Mouse (Mus musculus) MN1 (cell line): ENCODE data around the gene Gm44805.
"Not testable (repeated sequence)": the region's sequence is repeated elsewhere in the genome, so short reads cannot be mapped to it uniquely, and the experiment has no call there.

Experiments used
- DNase-seq: peaks from one replicate; pipeline ENCODE4 v3.0.0-alpha.2; 2016; ENCODE audit warnings: low spot score

Gm44805 gene

DNA sequence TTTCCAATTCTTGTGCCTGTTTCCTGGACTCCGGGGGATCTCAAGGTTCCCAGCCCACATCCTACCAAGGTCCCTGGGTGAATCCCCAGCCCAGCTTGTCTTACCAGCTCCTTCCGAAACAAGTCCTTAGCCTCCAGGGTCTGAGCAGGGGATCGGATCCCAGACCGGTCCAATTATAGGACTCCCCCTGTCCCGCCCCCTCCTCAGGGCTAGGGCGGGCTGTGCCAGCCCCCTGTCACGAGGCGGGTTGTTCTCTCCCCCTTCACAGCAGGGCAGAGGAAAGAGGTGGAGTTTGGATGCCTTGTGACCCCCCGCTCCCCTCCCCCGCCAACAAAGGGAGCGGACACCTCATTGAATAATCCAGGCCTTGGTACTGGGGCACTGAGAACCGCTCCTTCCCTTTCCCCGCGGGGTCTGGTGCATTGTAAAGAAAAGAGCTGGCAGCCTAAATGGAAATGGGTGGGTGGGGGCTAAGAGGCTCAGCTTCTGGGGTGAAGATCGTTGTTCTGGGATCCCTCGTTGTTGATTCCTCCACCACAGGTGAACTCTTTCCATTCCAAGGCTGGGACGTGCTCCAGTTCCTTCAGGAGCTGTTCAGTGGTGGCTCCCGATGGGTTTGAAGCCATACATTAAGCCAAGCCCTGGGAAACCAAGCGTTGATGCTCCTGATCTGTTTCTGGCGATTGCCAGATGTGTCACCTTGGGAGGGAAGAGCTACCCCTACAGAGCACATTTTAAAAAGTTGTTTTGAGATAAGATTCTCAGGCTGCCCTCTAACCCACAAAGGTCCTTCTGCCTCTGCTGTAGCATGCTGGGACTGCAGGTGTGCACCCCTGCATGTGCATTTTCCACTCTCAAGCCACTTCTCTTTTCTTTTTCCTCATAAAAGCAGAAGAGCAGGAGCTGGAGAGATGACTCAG, 17.9 kb upstream of the Gm44805 start, which contains the start of gene Apoe:
TSS of gene Apoe (minus strand) at position 282 of the 920 bp plus-strand sequence.
- DNase-seq: no peak

DNA sequence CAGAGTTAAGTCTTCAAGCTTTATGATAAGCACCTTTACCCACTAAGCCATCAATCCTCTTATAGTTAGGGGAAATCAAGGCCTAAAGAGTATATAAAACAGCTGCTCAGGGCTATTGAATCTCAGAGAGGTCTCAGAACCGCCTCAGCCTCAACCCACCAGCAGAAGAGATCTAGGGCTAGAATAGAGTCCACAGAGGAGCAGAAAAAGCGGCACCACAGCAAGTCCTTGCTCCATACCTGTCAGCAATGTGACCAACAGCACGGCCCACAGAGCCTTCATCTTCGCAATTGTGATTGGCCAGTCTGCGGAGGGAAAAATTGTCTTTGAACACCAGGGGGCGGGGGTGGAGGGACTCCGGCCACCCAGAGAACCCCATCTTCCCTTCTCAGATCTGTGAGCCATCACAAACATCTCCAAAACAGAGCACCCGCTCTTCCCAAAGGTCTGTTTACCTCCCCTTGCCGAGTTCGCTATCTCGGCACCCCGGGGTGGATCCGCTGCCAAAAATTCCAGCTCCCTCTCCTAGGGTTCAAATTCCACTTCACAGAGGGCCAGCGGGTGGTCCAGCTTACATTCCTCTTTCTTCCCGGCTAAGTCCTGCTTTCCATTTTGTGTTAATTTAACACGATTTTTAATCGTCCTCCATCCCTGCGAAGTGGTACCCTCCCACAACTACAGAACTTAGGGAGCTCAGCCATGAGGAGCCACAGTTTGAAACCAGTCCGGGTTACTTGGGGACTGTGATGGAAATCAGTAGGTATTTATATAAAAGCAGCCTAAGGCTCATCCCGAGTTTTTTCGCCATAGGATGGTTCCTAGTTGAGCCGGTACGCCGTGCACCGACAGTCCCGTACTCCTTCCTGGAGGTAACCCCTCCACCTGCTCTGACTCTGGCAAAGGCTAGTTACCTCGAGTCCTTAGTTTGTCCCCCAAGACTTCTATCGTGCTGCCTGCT, 17.0 kb upstream of the Gm44805 start:
- DNase-seq: no peak

DNA sequence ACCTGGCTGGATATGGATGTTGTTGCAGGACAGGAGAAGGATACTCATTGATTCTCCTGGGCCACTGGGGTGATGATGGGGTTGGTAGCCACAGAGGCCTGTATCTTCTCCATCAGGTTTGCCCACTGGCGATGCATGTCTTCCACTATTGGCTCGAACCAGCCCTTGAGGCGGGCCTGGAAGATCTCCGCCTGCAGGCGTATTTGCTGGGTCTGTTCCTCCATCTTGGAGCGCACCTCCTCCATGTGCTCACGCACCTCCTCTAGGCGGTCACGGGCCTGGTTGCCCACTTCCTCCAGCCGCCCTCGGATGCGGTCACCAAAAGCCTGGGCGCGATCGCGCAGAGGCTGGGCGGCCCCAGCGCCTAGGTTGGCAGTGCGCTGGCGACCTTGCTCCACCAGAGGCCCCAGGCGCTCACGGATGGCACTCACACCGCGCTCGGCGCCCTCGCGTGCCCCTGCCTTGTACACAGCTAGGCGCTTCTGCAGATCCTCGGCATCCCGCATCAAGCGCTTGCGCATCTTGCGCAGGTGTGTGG, 15.2 kb upstream of the Gm44805 start:
- DNase-seq: no peak

DNA sequence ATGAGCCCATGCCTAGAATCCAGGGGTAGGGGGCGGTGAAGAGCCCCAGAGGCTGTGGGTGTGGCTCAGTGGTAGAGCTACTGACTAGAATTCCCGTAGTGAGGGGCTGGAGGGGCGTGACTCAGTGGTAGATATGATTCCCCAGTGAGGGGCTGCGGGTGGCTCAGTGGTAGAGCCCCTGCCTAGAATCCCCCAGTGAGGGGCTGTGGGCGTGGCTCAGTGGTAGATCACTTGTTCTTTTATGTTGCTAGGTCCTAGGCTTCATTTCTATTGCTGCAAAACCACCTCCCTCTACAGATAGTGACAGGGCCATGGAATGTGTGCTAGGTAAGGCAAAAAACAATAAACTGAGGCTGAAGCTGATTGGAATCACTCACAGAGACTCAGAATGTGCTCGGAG, 14.7 kb upstream of the Gm44805 start:
- DNase-seq: no peak

DNA sequence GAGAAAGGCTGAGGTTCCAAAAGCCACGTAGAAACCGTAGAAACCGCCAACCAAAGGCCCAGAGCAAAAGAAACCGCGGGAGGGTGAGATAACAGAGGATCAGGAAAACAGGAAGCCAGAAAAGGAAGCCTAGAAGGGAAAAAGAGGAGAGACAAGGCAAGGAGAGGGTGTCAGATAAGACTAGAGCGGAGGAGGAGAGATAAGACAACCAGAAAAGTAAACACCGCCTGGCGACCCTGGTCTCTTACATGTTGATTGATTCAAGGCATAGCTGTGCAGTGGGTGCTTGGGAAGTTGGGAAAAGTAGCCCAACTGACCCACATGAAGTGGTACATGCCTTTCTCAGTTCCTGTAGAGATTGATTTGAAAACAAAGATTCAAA, 14.0 kb upstream of the Gm44805 start:
- DNase-seq: no peak

DNA sequence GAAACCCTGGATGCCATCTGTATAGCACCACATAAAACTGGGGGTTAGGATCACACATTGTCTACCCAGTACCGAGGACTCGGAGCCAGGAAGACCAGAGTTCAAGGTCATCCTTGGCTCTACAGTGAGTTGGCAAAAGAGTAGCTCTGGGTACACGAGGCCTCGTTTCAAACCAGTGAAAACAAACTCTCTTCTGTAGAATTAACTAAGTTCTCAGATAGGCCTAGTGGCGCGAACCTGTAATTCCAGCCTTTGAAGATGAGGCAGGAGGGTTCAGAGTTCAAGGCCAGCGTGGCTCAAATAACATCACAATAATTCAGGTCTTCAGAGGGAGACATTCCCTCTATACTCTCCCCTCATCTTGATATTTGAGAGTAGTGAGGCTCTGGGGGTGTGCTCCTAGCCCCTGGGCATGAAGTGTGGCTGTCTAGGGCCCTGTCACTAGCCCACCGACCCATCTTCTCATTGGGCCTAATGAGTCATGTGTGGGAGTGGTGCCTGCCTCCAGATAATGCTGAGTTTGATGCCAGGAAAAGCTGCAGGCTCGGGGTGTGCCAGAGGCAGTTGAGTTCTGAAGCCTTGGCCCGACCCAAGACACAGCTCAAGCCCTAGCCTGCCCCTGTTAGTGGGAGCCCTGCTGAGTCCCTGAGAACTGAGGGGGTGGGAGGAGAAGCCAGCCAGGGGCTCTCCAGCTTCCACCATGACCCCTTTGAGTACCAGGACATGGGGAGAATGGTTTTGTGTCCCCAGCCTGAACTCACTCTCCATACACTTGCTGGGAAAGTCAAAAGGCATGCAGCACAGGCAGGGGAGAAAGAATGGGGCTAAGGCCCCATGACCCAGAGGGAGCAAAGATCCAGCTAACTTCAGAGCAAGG, 13.4 kb upstream of the Gm44805 start:
- DNase-seq: no peak

DNA sequence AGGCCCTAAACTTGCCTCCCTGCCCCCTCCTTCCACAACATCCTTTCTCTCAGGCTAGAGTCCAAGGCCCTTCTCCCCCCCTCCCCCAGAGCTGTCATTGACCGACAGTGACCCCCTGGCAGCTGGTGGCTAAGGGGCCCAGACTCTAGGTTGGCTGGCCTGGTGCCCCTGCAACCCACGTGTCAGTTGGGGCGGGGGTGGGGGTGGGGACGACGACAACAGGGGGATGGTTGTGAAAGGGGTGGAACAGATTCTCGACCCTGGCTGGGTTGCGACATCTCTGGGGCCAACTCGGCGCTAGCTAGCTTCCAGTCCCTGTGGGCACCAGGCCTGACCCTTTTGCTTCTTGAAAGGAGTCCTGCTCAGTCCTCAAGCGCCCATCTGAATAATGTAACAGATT, 12.2 kb upstream of the Gm44805 start:
- DNase-seq: no peak

DNA sequence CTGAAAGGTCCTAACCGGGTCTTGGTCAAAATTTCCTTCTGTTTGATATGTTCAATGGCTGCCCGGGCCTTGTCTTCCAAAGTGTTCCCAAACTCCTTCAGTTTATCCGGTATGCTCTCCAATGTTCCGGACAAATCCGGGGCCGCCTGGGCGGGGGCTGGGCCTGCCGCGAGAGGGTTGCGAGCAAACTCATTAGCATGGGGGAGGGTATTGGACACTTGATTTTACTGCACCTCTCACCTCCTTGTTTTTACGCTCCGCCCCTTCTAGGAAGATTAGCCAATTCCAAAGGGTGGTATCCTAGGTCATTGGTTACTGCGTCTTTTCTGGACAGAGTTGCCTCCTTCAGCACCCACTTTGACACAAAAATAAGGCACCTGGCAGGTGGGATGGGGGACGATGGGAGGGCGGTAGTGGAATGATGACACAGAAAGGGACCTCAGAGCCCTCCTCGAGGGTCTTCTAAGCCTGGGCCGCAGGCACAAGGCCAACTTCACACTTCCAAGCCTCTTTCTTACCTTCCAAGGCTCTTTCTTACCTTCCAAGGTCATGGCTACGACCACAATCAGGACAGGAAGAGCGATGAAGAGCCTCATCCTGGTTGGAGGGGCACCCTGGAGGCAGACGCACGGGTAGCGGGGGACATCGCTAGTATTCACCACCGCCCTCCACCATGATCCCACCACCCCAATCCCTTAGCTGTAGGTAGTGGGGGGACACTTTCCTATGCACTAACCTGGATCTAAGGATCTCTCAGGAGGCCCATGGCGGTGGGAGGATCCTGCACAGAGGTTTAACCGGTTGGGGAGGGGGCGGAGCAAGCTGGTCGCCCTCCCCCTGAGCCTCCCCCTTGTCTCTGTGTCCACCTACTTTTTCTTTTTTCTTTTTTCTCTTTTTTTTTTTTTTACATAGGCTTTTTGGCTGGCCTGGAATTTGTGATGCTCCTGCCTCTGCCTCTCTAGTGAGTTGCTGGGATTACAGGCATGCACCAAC, 10.9 kb upstream of the Gm44805 start, which contains the start of gene Apoc1:
TSS of gene Apoc1 (minus strand) at position 788 of the 993 bp plus-strand sequence.
- DNase-seq: no peak

DNA sequence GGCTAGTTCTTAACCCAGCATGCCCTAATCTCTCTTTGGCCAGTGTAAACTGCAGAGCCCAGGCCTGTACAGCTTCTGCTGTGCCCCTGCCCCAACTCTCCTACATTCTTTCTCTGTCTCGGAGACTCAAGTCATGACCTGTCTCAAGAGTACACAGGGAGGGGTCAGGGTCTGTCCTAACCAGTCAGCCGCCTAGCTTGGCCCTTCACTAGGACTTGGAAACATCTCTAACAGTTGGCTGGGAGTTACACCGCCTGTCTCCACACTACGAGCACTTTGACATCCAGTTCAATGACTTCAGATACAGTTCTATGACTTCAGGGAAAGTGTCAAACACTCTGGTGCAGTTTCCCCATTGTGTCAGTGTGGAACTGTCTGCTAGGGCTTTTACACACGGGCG, 10.2 kb upstream of the Gm44805 start:
- no peak for DNase-seq

DNA sequence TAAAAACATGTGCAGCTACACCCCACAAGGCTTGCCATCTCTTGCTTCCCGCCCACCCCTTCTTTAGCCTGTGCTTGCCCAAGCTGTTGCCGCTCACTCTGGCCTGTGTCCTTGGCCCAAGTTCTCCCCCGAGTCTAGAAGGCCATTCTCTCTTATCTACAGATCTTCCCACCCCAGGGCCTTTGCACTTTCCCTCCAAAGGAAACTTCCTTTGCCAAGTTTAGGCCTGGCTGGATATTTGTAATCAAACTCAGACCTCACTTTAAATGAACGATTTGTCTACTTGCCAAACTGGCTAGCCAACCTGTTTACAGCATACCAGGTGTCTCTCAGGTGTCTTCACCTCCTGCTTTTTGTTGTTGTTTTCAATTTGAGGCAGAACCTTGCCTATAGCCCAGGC, 9.6 kb upstream of the Gm44805 start:
- DNase-seq: no peak

DNA sequence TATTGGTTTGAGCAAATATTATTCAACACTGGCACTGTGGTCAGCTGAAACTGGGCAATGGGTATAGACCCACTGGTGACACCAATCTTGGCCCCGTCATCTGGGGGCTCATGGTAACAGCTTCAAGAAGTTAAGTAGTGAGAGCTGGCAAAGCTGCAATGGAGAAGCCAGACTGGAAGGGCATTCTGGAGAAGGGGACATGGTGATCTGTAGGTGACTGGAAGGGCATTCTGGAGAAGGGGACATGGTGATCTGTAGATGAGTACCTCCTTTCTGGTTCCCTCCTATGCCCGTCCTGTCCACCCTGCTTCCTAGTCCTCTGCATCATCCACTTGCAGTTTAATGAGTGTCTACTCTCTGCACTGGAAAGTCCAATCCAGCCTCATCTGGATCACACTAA, 7.4 kb upstream of the Gm44805 start:
- no peak for DNase-seq

DNA sequence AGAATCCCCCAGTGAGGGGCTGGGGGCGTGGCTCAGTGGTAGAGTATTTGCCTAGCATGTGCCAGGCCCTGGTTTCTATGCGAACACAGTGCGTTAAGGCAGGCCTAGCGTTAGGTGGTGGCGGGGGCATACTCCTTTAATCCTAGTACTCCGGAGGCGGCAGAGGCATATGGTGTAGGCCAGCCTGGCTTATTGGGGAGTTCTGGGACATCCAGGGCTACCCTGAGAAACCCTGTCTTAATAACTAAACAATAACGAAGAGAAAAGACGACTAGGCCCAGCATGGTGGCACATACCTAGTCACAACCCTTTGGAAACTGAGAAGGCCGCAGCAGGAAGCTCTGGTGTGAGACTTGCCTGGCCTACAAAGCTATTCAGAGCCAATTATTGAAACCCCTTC, 6.9 kb upstream of the Gm44805 start:
- no peak for DNase-seq

DNA sequence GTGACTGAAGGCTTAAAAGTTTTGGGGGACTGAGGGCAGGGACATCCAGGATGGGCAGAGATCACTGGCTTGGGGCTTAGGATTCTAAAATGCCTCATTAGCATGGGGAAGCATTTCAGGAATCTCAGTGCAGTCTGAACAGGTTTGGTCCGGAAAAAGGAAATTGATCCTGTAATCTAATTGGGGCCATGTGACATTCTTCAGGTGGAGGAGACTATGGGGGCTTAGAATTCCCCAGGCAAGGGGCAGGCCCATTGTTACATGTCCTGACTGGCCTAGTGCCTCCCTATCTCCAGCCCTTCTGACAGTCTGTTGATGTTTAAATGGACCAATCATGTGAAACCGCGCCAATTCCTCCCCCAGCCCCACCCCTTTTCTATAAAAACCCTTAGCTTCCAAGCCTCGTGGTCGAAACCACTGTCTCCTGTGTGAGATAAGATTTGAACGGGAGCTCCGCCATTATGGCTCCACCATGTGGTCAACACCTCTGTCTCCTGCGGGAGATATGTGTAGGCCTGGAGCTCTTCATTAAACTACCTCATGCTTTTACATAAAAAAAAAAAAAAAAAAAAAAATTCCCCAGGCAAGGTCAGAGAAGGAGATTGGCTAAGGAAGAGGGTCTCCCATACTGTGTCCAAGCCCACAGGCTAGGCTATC, 5.8 kb upstream of the Gm44805 start:
- DNase-seq: not testable (repeated sequence)

DNA sequence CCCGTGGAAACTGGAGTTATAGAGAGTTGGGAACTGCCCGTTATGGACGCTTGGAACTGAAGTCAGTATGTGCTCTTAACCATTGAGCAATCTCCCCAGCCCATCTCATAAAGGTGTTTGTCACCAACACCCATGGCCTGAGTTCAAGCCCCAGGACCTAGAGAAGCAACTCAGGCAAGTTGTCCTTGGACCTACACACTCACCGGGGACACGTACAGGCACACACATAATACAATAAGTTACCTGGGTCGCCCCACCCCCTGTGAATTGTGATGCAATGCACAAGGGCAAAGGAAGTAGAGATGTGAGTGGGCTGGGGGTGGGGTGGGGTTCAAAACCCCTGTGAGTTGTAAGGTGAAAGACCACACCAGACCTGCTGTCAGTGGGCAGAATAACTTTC, 5.3 kb upstream of the Gm44805 start:
- no peak for DNase-seq

DNA sequence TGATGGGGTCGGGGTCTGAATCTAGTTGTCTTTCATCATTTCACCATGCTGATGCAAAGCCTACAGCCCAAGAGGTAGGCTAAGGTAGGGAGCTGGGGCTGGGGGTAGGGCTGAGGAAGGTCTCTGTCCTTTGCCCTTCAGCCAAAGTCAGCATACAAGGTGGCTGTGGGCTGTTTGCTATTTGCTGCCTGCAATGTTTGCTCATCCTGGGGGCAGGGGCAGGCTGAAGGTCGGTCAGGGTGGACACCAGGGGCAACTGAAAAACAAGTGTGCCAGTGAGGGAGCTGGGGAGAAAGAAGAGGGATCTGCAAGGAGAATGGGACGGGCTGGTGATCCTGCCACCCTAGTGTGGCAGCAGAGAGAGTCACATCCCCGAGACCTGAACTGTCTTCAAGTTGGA, 4.2 kb upstream of the Gm44805 start:
- no peak for DNase-seq

DNA sequence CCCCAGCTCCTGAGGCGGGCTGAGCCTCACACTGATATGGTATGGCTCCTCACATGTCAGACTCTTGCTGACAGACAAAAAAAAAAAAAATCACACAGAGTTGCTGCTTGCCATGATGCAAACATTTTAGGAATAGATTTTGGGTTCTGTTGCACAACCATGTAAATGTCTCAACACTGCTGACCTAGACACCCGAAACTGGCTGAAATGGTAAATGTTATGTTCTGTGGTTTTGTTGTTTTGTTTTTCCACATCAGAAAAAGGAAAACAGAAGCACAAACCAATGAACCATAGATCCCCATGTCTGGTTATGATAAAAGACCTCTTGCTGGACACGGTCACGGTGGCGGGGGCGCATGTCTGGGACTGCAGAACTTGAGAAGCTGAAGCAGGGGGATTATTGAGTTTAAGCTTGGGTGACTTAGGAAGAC, 2.6 kb upstream of the Gm44805 start:
- no peak for DNase-seq

DNA sequence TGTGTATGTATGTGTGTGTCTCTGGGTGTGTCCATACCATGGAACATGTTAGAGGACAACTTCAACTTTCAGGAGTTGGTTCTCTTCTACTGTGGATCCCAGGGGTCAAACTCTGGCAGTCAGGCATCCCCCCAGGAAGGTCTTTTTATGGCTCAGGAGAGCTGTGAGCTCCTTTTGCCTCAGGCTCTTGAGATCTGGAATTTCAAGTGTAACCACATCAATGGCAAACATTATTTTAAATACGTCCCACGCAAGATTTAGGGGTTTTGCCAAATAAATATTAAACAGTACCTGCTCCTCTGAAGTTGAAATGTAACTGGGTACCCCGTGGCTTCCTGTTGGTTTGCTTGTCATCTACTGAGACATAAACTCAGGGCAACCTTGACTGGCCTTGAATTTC, 1.8 kb upstream of the Gm44805 start:
- DNase-seq: no peak

DNA sequence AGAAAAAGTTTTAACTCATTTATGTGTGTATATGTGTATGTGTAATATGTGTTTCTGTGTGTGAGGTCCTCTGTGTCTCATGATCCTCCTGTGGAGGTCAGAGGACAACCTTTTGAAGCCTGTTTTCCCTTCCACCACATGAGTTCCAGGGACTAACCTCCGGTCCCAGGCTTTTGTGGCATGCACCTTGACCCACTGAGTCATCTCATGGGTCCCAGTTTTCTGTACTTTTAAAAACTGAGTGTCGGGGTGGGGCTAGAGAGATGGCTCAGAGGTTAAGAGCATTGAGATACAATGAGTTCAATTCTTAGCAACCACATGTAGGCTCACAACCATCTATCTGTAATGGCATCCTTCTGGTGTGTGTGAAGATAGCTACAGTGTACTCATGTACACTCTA, 521 bp downstream of the Gm44805 start:
- no peak for DNase-seq

DNA sequence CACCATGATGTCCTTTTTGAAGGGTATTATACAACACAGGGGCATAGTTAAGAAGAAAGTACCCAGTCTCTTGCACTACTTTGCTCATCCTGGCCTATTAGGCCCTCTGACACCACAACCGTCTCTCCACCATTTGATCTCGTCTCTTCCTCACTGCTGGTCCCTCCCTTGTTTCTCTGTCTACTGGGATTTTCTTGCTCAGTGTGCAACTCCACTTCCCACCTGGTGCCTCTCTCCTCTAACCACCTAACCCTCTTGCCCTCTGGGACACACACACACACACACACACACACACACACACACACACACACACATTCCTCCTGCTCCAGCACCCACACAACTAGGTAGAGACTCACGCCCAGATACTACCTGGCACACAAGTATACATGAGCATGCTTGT, 2.3 kb downstream of the Gm44805 start:
- no peak for DNase-seq

DNA sequence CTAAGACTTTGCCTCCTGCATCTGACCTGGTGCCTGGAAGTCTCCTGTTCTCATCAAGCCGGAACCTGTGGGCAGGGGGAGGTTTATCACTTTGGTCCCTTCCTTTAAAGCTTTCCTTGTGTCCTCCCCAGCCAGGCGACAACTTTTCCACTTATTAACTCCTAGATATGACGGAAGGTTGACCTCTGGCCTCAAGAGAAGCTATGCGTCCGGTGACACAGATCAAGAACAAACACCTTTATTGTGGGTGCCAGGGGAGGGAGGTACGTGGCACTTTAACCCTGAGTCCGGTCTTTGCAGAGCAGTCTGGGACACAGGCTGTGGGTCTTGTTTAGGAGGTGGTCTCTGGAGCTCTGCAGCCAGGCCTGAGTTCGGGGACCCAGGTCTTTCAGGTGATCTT, 3.4 kb downstream of the Gm44805 start, which contains the start of gene Apoc2:
TSS of gene Apoc2 (minus strand) at position 70 of the 400 bp plus-strand sequence.
- no peak for DNase-seq
